Mouse (Mus musculus) megakaryocyte-erythroid progenitor cell, adult 5-6 weeks (primary cell): ENCODE results near the gene Tnnt3. TPM values are rescaled to one million over a fixed set of nuclear protein-coding genes. Genes with fewer than 3 reads are reported as not detected.

Experiments used
- ATAC-seq: replicated peaks from 2 replicates; pipeline ENCODE4 v1.8.0; 2016; ENCODE audit warnings: mild to moderate bottlenecking, inconsistent platforms; ENCODE audit not compliant: severe bottlenecking, poor library complexity, low FRiP score, low TSS enrichment
- total RNA-seq, 2 experiments: library from RNA; stranded (forward) in 1 of 2; stranded (reverse) in 1 of 2; fragments of 200-1000, 215-1000 nt in 1 of 2; fragments of >200 nt in 1 of 2; fragmentation: Nextera tagmentation in 1 of 2; gene quantifications; 2 replicates each; pipeline ENCODE4 v1.2.3; 2014 to 2017

The Tnnt3 gene
- total RNA-seq, 2 experiments from 2014 or later, result not detected

DNA sequence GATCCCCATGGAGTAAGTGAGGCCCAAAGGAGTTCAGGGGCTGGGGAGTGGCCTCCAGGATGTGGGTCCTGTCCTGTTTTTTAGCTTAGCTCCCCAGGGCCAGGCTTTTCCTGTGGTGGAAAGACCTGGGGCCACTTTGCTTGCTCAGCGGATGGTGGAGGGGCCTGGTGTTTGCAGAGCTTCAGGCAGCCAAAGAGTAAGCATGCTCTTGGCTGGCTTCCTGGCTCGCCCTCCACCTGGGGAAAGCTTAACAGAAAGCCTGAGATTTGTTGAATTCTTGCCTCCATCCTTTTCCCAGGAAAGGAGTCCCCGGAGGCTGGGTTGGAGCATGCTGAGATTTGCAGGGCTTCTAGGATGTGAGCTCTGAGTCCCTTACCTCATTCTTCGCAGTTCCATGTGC lies 36.5 kb downstream of the Tnnt3 start:
- no peak for ATAC-seq

- ATAC-seq, result no peak
Measured at GRCm38 (mm10) chr7:142535832-142536231, 37.2 kb downstream of the Tnnt3 start.

- ATAC-seq, result no peak
Measured at GRCm38 (mm10) chr7:142537181-142537580, 38.5 kb downstream of the Tnnt3 start.

- ATAC-seq, result no peak
Measured at GRCm38 (mm10) chr7:142537879-142538278, 39.2 kb downstream of the Tnnt3 start.

GRCm38 (mm10) chr7:142538291-142538690 lies 39.7 kb downstream of the Tnnt3 start:
- no peak for ATAC-seq

DNA sequence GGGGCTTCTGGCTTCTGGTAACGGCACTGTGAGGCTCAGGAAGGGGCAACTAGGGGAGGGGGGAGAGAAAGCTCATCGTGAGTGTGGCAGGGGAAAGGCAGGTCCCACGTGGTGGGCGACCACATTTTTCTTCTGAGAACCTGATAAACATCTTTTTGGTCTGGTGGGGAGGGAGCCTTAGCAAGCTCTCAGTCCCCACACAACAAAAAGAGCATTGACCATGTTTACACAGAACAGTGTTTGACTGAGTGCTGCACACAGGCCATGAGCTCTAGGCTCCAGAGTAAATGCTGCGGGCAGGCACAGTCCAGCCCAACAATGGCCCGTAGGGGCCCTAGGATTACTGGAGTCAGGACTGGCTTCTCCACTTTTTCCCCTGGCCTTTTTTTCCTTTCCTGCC lies 40.1 kb downstream of the Tnnt3 start:
- ATAC-seq, result no peak

GRCm38 (mm10) chr7:142539828-142540227 lies 41.2 kb downstream of the Tnnt3 start:
- ATAC-seq, result no peak

GRCm38 (mm10) chr7:142542771-142543303 lies 44.2 kb downstream of the Tnnt3 start:
- ATAC-seq, result no peak

- no peak for ATAC-seq
Measured at GRCm38 (mm10) chr7:142545967-142546366, 47.3 kb downstream of the Tnnt3 start.

GRCm38 (mm10) chr7:142547874-142548273 lies 49.2 kb downstream of the Tnnt3 start:
- ATAC-seq, result no peak

DNA sequence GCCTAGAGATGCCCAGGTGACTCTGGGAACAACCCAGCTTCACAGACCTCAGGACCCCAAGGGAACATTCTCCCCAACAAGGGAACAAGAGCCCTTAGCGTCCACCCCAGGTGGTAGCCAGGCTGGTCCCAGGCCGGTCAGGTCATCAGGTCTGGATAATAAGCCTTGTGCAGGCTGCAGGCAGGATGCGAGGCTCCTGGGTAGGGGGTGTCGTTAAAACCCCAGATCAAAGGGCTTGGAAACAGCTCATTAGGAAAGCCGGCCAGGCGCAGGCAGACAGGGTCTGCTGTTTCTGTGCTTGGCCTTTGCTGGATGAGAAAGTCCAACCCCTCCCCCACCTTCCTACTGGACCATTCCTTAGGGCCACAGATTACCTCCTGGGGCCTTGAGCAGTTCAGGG lies 50.1 kb downstream of the Tnnt3 start:
- ATAC-seq, result no peak

DNA sequence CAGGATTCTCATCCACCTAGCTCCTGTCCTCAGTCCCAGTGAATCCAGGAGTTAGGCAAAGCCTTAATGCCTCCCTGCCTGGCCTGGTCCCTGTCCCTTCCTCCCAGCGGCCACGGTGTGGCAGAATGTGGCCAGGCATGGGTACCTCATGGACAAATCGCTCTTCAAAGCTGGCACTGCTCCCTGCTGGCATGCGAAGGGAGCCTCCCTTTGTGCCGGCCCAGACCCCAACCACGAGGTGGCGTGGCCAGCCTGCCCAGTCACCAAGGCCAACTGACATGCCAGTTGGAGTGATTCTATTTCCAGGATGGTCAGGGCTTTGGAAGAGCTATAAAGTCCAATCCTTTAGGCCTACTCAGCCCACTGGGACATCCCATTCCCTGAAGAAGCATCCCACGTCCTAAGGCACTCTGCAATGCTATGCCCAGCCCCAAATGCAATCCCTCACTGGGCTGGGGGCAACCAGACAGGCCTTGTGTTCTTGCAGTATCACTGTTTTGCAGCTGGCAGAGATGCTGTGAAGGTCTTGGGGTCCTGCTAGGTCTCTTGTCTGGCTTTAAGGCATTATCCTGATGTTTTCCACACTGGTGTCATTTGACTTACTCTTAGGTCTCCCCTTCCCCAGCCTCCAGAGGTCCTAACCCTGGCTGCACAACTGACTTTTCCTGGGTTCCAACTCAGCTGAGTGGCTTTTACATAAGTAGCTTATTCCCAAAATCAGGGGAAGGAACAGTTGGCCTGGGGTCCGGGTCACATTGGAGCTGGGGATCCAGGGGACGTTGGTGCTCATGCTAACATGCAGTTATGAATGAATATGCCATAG lies 51.5 kb downstream of the Tnnt3 start:
- no peak for ATAC-seq

DNA sequence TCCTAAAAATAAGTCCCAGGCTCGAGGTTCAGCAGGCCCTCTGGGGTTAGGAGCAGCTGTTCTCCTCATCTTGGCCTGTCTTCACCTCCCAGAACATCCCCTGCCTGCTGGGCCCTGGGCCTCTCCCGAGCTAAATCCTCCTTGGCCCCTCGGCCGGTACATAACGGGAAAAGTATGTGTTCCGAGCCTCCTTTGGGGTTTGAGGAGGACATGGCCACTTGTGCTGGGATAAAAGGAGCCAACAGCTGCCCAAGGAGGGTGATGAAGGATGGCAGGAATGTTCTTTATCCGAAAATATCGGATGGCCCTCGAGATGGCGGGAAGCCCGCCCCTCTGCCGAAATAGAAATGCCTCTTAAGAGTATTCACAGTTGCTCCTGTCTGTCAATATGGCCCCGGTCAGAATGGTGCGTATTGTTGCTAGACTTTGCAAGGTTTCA lies 52.3 kb downstream of the Tnnt3 start:
- ATAC-seq, result no peak

GRCm38 (mm10) chr7:142551691-142552090 lies 53.1 kb downstream of the Tnnt3 start:
- no peak for ATAC-seq

DNA sequence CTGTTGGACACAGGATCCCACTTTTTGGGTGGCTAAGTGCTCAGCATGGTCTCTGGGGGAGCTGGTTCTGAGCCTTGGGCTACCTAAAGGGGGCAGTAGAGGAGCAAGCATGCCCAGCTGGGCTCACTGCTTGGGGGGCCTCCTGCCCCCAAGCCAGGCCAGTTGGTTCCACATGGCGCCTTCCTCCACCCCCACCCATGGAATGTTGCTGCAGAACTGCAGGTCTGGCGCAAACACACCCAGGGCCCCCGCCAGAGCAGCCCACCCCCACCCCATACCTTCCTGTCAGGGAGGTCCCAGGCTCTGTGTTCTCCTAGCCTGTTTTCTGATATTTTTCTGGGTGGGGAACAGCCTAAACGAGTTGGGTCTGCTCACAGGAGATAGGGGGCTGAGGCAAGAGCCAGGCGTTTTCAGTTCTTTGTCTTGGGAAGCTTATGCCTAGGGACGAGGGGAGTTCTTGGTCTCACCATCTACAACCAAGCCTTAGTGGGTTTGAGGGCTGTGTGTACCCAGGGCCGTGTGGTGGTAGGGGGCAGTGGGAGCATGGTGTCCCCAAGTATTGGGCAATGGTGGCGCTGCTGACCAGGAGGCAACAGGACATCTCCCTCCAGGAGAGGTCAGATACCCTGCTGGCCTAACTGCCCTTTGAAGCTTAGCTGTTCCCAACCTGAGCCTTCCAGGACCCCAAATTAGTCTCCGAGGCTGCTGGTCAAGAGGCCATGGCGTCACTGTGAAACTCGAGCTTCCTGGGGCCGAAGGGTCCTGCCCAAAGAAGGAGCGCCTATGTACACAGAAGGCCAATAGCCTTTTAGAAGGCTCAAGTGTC lies 54.2 kb downstream of the Tnnt3 start:
- ATAC-seq, result no peak

DNA sequence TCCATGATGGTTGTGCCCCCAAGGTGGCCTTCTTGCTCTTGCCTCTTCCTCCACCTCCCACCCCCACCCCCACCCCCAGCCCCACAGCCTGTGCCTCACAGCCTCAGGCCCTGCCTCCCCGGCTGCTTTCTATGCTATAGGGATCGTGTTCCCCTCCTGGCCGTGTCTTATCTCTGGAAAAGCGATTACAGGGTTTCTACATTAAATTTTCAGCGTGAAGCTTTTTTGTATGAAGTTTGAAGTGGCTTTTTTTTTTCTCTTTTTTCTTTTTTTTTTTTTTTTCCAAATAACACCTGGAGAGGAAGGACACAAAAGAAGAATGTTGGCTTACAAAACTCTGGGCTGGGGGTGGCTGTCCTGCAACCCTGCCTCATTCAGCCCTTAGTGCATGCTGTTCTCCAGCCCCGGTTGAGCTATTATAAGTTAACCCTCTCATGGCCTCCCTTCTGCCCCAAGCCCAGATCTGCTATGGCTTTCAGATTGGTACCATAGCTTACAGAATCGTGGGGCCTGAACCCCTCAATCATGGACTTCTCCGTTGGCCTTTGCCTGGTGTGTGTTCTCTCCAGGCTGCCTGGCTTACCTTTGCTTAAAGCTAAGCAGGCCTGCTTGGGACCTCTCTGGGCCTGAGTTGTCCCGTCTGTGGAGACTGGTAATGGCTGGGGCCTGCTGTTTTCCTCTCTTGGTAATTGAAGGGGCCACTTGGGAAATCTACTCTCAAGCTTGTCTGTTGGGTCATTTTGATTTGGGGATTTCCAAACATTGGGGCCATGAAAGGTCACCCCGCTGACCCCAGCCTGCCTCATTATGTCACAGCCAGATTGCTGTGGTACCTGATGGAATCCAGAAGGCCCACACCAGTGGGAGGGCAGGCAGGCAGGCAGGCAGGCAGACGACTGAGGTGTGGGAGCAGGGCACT lies 55.0 kb downstream of the Tnnt3 start:
- no peak for ATAC-seq

GRCm38 (mm10) chr7:142554625-142555024 lies 56.0 kb downstream of the Tnnt3 start:
- ATAC-seq, result no peak

GRCm38 (mm10) chr7:142555366-142556088 lies 56.9 kb downstream of the Tnnt3 start:
- ATAC-seq, result no peak

GRCm38 (mm10) chr7:142556089-142556476 lies 57.4 kb downstream of the Tnnt3 start:
- no peak for ATAC-seq
